In the genomic region with DNA sequence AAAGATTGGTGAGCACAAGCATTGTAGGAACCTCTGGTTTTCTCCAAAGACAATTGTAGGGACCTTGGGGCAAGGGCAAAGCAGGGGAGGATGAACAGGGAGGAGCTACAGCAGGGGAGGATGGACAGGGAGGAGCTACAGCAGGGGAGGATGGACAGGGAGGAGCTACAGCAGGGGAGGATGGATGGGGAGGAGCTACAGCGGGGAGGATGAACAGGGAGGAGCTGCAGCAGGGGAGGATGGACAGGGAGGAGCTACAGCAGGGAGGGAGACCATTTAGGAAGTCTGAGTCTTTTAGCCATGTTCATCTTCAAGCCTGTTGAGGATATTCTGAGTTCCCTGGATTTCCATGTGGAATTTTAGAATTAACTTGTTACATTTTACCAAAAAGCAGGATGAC, we compare ENCODE assay signal across 19 mouse cellular contexts. TPM values are rescaled to one million over a fixed set of nuclear protein-coding genes. Genes with fewer than 3 reads are reported as not detected.
A peak's percentile ranks its signal among the peaks of the same experiment; 100 is the strongest.
DNase-seq lines count a peak whose midpoint lies in the region; ATAC-seq and TF ChIP-seq lines count a peak whose summit lies in the region.
"Had no signal": no experiment of that assay in that cellular context is flagged by ENCODE, and none has a peak within 500 bp of the region (broad histone marks: within the 10 kb centered on the region; RNA-seq: fewer than 3 reads in every experiment).

No protein-coding gene starts in this region.

- H3K4me1 ChIP-seq in forebrain, embryonic 10.5 days: peaks cover 19% of the 10 kb centered on the region
- peaks cover 9% of the 10 kb centered on the region for H3K4me1 ChIP-seq in forebrain, embryonic 12.5 days
- H3K4me1 ChIP-seq in kidney, adult 2 months (ENCODE audit: control insufficient read depth, insufficient read depth, low read length): peaks cover 7% of the 10 kb centered on the region; the same call in 1 of the 2 replicates
- no peaks in the 10 kb centered on the region for H3K4me1 ChIP-seq in kidney, embryonic 14.5 days (ENCODE audit: control insufficient read depth, insufficient read depth, low read length)
- peaks cover 5% of the 10 kb centered on the region for H3K4me1 ChIP-seq in midbrain, embryonic 11.5 days (ENCODE audit: control insufficient read depth, insufficient read depth, low read length)
- H3K4me1 ChIP-seq in midbrain, embryonic 13.5 days (replicated peaks): peaks cover 6% of the 10 kb centered on the region
- H3K4me1 ChIP-seq: embryonic facial prominence, embryonic 15.5 days had no signal

- H3K4me2 ChIP-seq in forebrain, embryonic 12.5 days: no peak overlapping the region
- H3K4me2 ChIP-seq in kidney, embryonic 14.5 days (replicated peaks; ENCODE audit: low read depth, low read length): no peak overlapping the region
- H3K4me2 ChIP-seq in midbrain, embryonic 11.5 days: no peak overlapping the region
- no peak overlapping the region for H3K4me2 ChIP-seq in midbrain, embryonic 13.5 days (replicated peaks)
- H3K4me2 ChIP-seq: embryonic facial prominence, embryonic 15.5 days; heart, embryonic 12.5 days had no signal

- H3K9me3 ChIP-seq in forebrain, embryonic 10.5 days: no peaks in the 10 kb centered on the region
- no peaks in the 10 kb centered on the region for H3K9me3 ChIP-seq in forebrain, embryonic 12.5 days
- no peaks in the 10 kb centered on the region for H3K9me3 ChIP-seq in kidney, embryonic 14.5 days (ENCODE audit: control insufficient read depth, low read length)
- no peaks in the 10 kb centered on the region for H3K9me3 ChIP-seq in midbrain, embryonic 11.5 days (ENCODE audit: control insufficient read depth, low read length)
- no peaks in the 10 kb centered on the region for H3K9me3 ChIP-seq in midbrain, embryonic 13.5 days
- H3K9me3 ChIP-seq: embryonic facial prominence, embryonic 15.5 days; G1E; heart, embryonic 12.5 days had no signal

- ATAC-seq in forebrain, embryonic 12.5 days (ENCODE audit: low FRiP score): no peak
- ATAC-seq in kidney, embryonic 14.5 days (ENCODE audit: low FRiP score, low TSS enrichment): no peak
- ATAC-seq in midbrain, embryonic 11.5 days (ENCODE audit: low FRiP score): 0 out of 2 replicates have a peak, but pooled peaks have one; percentile 19
- no peak for ATAC-seq in midbrain, embryonic 13.5 days
- peak; percentile 57; the same call in 1 of the 2 replicates for ATAC-seq in erythroid progenitor cell, adult 5-6 weeks (replicated peaks; ENCODE audit: low FRiP score, poor library complexity, severe bottlenecking)
- ATAC-seq: CD4-positive, CD25-positive, alpha-beta regulatory T cell, adult 4 months; forebrain, embryonic 14.5 days had no signal

- no peak for TF ChIP-seq CTCF in kidney, adult 2 months (conservative IDR thresholded peaks at IDR 0.05; ENCODE audit: insufficient read depth, insufficient read length, low read depth, low read length)

- 52% methylated on average over 1 of the region's 1 CpGs for WGBS in forebrain, embryonic 10.5 days
- WGBS in forebrain, embryonic 12.5 days: 63% methylated on average over 1 of the region's 1 CpGs
- WGBS in kidney, adult 2 months: 44% methylated on average over 1 of the region's 1 CpGs
- WGBS in kidney, embryonic 14.5 days: 58% methylated on average over 1 of the region's 1 CpGs
- 64% methylated on average over 1 of the region's 1 CpGs for WGBS in midbrain, embryonic 11.5 days
- 71% methylated on average over 1 of the region's 1 CpGs for WGBS in midbrain, embryonic 13.5 days

- H3K27ac ChIP-seq in forebrain, embryonic 10.5 days: peak overlapping the region; percentile 66
- no peak overlapping the region for H3K27ac ChIP-seq in forebrain, embryonic 12.5 days
- H3K27ac ChIP-seq in kidney, adult 2 months (ENCODE audit: insufficient read depth, low read depth, low read length): no peak overlapping the region
- H3K27ac ChIP-seq in kidney, embryonic 14.5 days (ENCODE audit: low read depth, low read length): no peak overlapping the region
- H3K27ac ChIP-seq in midbrain, embryonic 11.5 days (ENCODE audit: low read depth, low read length): no peak overlapping the region
- no peak overlapping the region for H3K27ac ChIP-seq in midbrain, embryonic 13.5 days
- H3K27ac ChIP-seq: embryonic facial prominence, embryonic 15.5 days had no signal

- no peak overlapping the region for H3K9ac ChIP-seq in forebrain, embryonic 12.5 days
- no peak overlapping the region for H3K9ac ChIP-seq in kidney, embryonic 14.5 days (ENCODE audit: low read depth, low read length)
- no peak overlapping the region for H3K9ac ChIP-seq in midbrain, embryonic 11.5 days (ENCODE audit: low read length)
- H3K9ac ChIP-seq in midbrain, embryonic 13.5 days (replicated peaks): no peak overlapping the region
- H3K9ac ChIP-seq: embryonic facial prominence, embryonic 15.5 days; heart, embryonic 12.5 days had no signal

- H3K27me3 ChIP-seq in forebrain, embryonic 10.5 days (ENCODE audit: poor library complexity, severe bottlenecking): no peaks in the 10 kb centered on the region
- no peaks in the 10 kb centered on the region for H3K27me3 ChIP-seq in forebrain, embryonic 12.5 days
- H3K27me3 ChIP-seq in kidney, adult 2 months (replicated peaks; ENCODE audit: control insufficient read depth, insufficient read depth, low read length): no peaks in the 10 kb centered on the region
- H3K27me3 ChIP-seq in kidney, embryonic 14.5 days (ENCODE audit: control insufficient read depth, insufficient read depth, low read length): no peaks in the 10 kb centered on the region
- H3K27me3 ChIP-seq in midbrain, embryonic 11.5 days (ENCODE audit: control insufficient read depth, insufficient read depth, low read length): no peaks in the 10 kb centered on the region
- no peaks in the 10 kb centered on the region for H3K27me3 ChIP-seq in midbrain, embryonic 13.5 days
- H3K27me3 ChIP-seq: embryonic facial prominence, embryonic 15.5 days; heart, embryonic 12.5 days had no signal

- DNase-seq in forebrain, embryonic 10.5 days (ENCODE audit: extremely low spot score, low spot score): no peak
- peak; percentile 21 for DNase-seq in kidney, adult 2 months
- DNase-seq in midbrain, embryonic 11.5 days (ENCODE audit: low spot score, missing footprints): no peak
- DNase-seq in lung, adult 18-20 months: no peak
- DNase-seq: adrenal gland, adult 8-10 months; adrenal gland, postnatal 36 days; B cell, adult 2 months; cerebellum, adult 2 months; cerebellum, postnatal 10 days; gastrocnemius, postnatal 10 days had no signal

- 0 out of 2 replicates have a peak, but pooled peaks cover 2% of the 10 kb centered on the region for H3K36me3 ChIP-seq in forebrain, embryonic 10.5 days (replicated peaks)
- H3K36me3 ChIP-seq in forebrain, embryonic 12.5 days (replicated peaks): no peaks in the 10 kb centered on the region
- peaks cover 3% of the 10 kb centered on the region for H3K36me3 ChIP-seq in kidney, adult 2 months (ENCODE audit: control insufficient read depth, insufficient read depth, low read length)
- peaks cover 16% of the 10 kb centered on the region; the same call in 1 of the 2 replicates for H3K36me3 ChIP-seq in kidney, embryonic 14.5 days (ENCODE audit: control insufficient read depth, insufficient read depth, low read length)
- H3K36me3 ChIP-seq in midbrain, embryonic 11.5 days (ENCODE audit: control insufficient read depth, insufficient read depth, low read length): no peaks in the 10 kb centered on the region
- H3K36me3 ChIP-seq in midbrain, embryonic 13.5 days: no peaks in the 10 kb centered on the region
- H3K36me3 ChIP-seq: G1E had no signal

- H3K4me3 ChIP-seq in forebrain, embryonic 10.5 days: no peak overlapping the region
- H3K4me3 ChIP-seq in forebrain, embryonic 12.5 days (replicated peaks): no peak overlapping the region
- no peak overlapping the region for H3K4me3 ChIP-seq in kidney, adult 2 months (ENCODE audit: insufficient read depth, low read depth, low read length)
- no peak overlapping the region for H3K4me3 ChIP-seq in kidney, embryonic 14.5 days (ENCODE audit: low read length)
- no peak overlapping the region for H3K4me3 ChIP-seq in midbrain, embryonic 11.5 days (ENCODE audit: low read depth, low read length)
- no peak overlapping the region for H3K4me3 ChIP-seq in midbrain, embryonic 13.5 days (replicated peaks)
- H3K4me3 ChIP-seq: embryonic facial prominence, embryonic 15.5 days; heart, embryonic 12.5 days had no signal

- no peak for TF ChIP-seq POLR2A in kidney, adult 2 months (IDR thresholded peaks at IDR 0.05; ENCODE audit: low read depth, low read length)

RNA-seq across cellular contexts. Expression of gene Tmem87b, which starts 31.1 kb away (rescaled TPM):
- 23.6 and 24.7 TPM in 2 replicates for polyA plus RNA-seq in forebrain, embryonic 10.5 days (2016; fragmentation: Nextera tagmentation; extraction: Ambion mirVana)
- polyA plus RNA-seq in forebrain, embryonic 12.5 days (2016; fragmentation: Nextera tagmentation; extraction: Ambion mirVana): 29.3 and 30.8 TPM in 2 replicates
- 13.8 and 14.1 TPM in 2 replicates for polyA plus RNA-seq in kidney, adult 2 months (2012; rRNA removed)
- polyA plus RNA-seq in kidney, embryonic 14.5 days (2014; fragmentation: Nextera tagmentation; extraction: Ambion mirVana): 14.8 and 31.8 TPM in 2 replicates
- 21.7 and 24.1 TPM in 2 replicates for polyA plus RNA-seq in midbrain, embryonic 11.5 days (2014; fragmentation: Nextera tagmentation; extraction: Ambion mirVana)
- polyA plus RNA-seq in midbrain, embryonic 13.5 days (2015; fragmentation: Nextera tagmentation; extraction: Ambion mirVana): 37.6 and 38.3 TPM in 2 replicates
- total RNA-seq in erythroid progenitor cell, adult 5-6 weeks (2015; ENCODE audit: low replicate concordance): 3.6 and 9.6 TPM in 2 replicates
- 4.9 and 17.8 TPM in 2 replicates for total RNA-seq in erythroid progenitor cell, adult 5-6 weeks (2017; ENCODE audit: low replicate concordance)

Comparison
In these comparisons a context has a peak if more than half of its experiments do, and no peak if none do; other contexts are left out.
1. ATAC-seq: peak in midbrain, embryonic 11.5 days (single experiment) and erythroid progenitor cell, adult 5-6 weeks (single experiment); none in forebrain, embryonic 12.5 days (single experiment), kidney, embryonic 14.5 days (single experiment) and midbrain, embryonic 13.5 days (single experiment).